Mouse (Mus musculus) myocyte (in vitro differentiated cells): Measurements from ENCODE around the gene Rprml.

ENCODE experiments used
- CEBPB ChIP-seq: IDR thresholded peaks from 2 replicates; pipeline ENCODE4 v1.6.1; 2011; ENCODE audit warnings: mild to moderate bottlenecking, moderate library complexity; ENCODE audit not compliant: poor library complexity, insufficient read depth, severe bottlenecking
- E2F4 ChIP-seq: IDR thresholded peaks from one replicate; pipeline ENCODE4 v1.6.1; 2011; ENCODE audit warnings: mild to moderate bottlenecking, control low read depth, moderate library complexity; ENCODE audit not compliant: insufficient read depth
- MYOD1 ChIP-seq, 3 experiments: IDR thresholded peaks; one replicate each; pipeline ENCODE4 v1.6.1; 2011; ENCODE audit warnings: control low read depth in 2 of 3, low read depth in 2 of 3, mild to moderate bottlenecking in 2 of 3, moderate library complexity in 1 of 3; ENCODE audit not compliant: insufficient read length in 2 of 3, control insufficient read depth in 1 of 3
- MYOG ChIP-seq, 3 experiments: IDR thresholded peaks; one replicate each; pipeline ENCODE4 v1.6.1; 2011; ENCODE audit warnings: control low read depth in 2 of 3, low read depth in 2 of 3, mild to moderate bottlenecking in 2 of 3; ENCODE audit not compliant: insufficient read length in 2 of 3, control insufficient read depth in 1 of 3, insufficient read depth in 1 of 3
- POLR2A ChIP-seq: IDR thresholded peaks from one replicate; pipeline ENCODE4 v1.6.1; 2011; ENCODE audit warnings: low read depth, mild to moderate bottlenecking, control low read depth, moderate library complexity; ENCODE audit not compliant: insufficient read length
- POLR2AphosphoS2 ChIP-seq: IDR thresholded peaks from one replicate; pipeline ENCODE4 v1.6.1; 2011; ENCODE audit warnings: low read depth, control low read depth; ENCODE audit not compliant: insufficient read length
- SRF ChIP-seq: IDR thresholded peaks from one replicate; pipeline ENCODE4 v1.6.1; 2011; ENCODE audit warnings: low read depth; ENCODE audit not compliant: control insufficient read depth, insufficient read length
- USF1 ChIP-seq: IDR thresholded peaks from one replicate; pipeline ENCODE4 v1.6.1; 2011; ENCODE audit warnings: low read depth, mild to moderate bottlenecking, control low read depth, moderate library complexity

DNA sequence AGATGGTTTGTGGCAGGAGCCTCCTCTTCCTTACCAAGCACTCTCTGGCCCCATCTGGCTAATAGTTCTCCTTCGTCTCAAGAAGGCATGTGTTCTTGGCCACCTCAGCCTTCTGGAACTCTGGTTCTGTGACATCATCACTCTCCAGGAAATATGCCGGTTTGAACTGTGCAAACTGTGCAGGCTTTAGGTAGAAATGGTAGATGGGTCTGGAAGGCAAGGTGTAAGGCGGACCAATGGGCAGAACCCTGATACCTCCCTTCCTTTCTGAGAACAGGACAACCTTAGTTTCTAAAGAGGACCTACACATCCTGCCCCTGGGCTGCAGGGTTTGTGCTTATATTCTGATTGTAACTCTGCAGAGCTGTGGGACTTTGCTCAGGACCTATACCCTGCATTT lies 10.6 kb upstream of the Rprml start, which contains the start of gene Lyzl6:
- no peak for TF ChIP-seq POLR2A
- no peak for TF ChIP-seq CEBPB
- no peak for TF ChIP-seq E2F4
- no peak for TF ChIP-seq SRF
- TF ChIP-seq USF1 = no peak
- TF ChIP-seq POLR2AphosphoS2 = no peak
- TF ChIP-seq MYOG (IDR thresholded peaks at IDR 0.05; ENCODE audit: control insufficient read depth in 1 of 3, insufficient read depth in 1 of 3, insufficient read length in 2 of 3, low read depth in 2 of 3) = no peak
- TF ChIP-seq MYOD1 (IDR thresholded peaks at IDR 0.05; ENCODE audit: control insufficient read depth in 1 of 3, insufficient read length in 2 of 3, low read depth in 2 of 3) = no peak
